Mouse (Mus musculus): ENCODE measurements around the gene Cdca4. TPM values are rescaled to one million over a fixed set of nuclear protein-coding genes. Genes with fewer than 3 reads are reported as not detected.

Cdca4 gene
- polyA plus RNA-seq, 1 experiment: 10.3 TPM

DNA sequence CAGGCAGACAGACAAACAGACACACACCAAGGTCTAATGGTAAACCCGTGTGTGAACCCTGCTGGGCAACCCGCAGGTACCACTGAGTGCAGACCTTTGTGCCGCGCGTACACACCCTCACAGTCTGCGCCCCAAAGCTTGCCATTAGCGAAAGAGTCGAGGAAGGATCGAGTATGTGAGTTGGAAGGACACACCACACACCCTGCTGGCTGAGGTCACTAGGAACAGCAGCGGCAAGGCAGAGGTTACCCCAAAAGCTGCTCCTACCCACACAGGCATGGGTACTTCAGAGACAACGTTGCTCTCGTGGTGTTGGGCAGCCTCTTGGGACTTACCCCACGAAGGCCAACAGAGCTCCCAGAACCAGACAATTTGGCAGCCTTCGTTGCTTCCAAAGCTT is 56.9 kb downstream of the Cdca4 start:
- TF ChIP-seq CTCF (conservative IDR thresholded peaks at IDR 0.05; ENCODE audit: insufficient read depth, insufficient read length, low read depth, low read length): no peak
- WGBS: 93% methylated on average over 14 of the region's 14 CpGs
- Histone ChIP-seq H3K36me3 (ENCODE audit: control insufficient read depth, insufficient read depth, low read length) (no peaks in the 10 kb centered on the region), H3K27ac (ENCODE audit: insufficient read depth, low read depth, low read length) (no peak overlapping the region), H3K27me3 (replicated peaks; ENCODE audit: control insufficient read depth, insufficient read depth, low read length) (no peaks in the 10 kb centered on the region), H3K4me3 (ENCODE audit: insufficient read depth, low read depth, low read length) (no peak overlapping the region), H3K4me1 (ENCODE audit: control insufficient read depth, insufficient read depth, low read length) (no peaks in the 10 kb centered on the region)
- DNase-seq: no peak

DNA sequence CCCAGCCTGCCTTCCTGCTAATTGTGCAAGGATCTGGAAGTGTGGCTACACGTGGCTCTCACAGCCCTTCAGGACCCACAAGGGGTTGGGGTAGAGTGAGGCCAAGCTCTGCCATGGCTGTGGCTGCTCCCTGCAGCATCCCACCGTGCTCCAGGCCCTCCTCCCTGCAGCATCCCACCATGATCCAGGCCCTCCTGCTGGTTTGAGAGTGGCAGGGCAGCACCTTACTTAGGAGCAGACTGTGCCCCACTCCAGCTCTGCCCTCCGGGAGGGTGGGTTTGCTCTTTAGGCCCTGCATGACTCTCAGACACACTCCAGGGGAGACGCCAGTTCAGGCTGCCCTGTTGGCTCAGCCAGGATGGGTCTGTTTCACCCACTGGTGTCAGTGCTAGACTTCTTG is 58.8 kb downstream of the Cdca4 start:
- Histone ChIP-seq H3K27ac (ENCODE audit: insufficient read depth, low read depth, low read length) (no peak overlapping the region), H3K27me3 (replicated peaks; ENCODE audit: control insufficient read depth, insufficient read depth, low read length) (no peaks in the 10 kb centered on the region), H3K4me3 (ENCODE audit: insufficient read depth, low read depth, low read length) (no peak overlapping the region), H3K36me3 (ENCODE audit: control insufficient read depth, insufficient read depth, low read length) (no peaks in the 10 kb centered on the region), H3K4me1 (ENCODE audit: control insufficient read depth, insufficient read depth, low read length) (no peaks in the 10 kb centered on the region)
- TF ChIP-seq POLR2A (IDR thresholded peaks at IDR 0.05; ENCODE audit: low read depth, low read length): no peak
- TF ChIP-seq CTCF (conservative IDR thresholded peaks at IDR 0.05; ENCODE audit: insufficient read depth, insufficient read length, low read depth, low read length): no peak
- no peak for DNase-seq
- 71% methylated on average over 4 of the region's 4 CpGs for WGBS

Other genes with a start within 250 kb of the Cdca4 start
- gene Inf2, start 240.6 kb downstream of the Cdca4 start, polyA plus RNA-seq (2012; rRNA removed): 8.9 and 9.6 TPM in 2 replicates
- gene Adssl1, start 209.4 kb downstream of the Cdca4 start, polyA plus RNA-seq (2012; rRNA removed): 8.1 and 10.4 TPM in 2 replicates
- gene Siva1, start 184.7 kb downstream of the Cdca4 start, polyA plus RNA-seq (2012; rRNA removed): 27.7 and 27.8 TPM in 2 replicates
- gene Akt1, start 154.5 kb downstream of the Cdca4 start, polyA plus RNA-seq (2012; rRNA removed): 85.3 and 90.6 TPM in 2 replicates
- gene Zbtb42, start 150.6 kb downstream of the Cdca4 start, polyA plus RNA-seq (2012; rRNA removed): 10.7 and 12.1 TPM in 2 replicates
- 63.4 and 75.3 TPM in 2 replicates for gene Cep170b, start 109.0 kb downstream of the Cdca4 start, polyA plus RNA-seq (2012; rRNA removed)
- 19.6 and 23.7 TPM in 2 replicates for gene Pld4, start 68.8 kb downstream of the Cdca4 start, polyA plus RNA-seq (2012; rRNA removed)
- 0.70 and 0.99 TPM in 2 replicates for gene Ahnak2, start 26.8 kb downstream of the Cdca4 start, polyA plus RNA-seq (2012; rRNA removed)
- gene Clba1, start 20.5 kb downstream of the Cdca4 start, polyA plus RNA-seq (2012; rRNA removed): 19.1 and 22.5 TPM in 2 replicates
- 1.7 and 4.6 TPM in 2 replicates for gene Gpr132, start 38.8 kb upstream of the Cdca4 start, polyA plus RNA-seq (2012; rRNA removed)
- 10.1 and 10.6 TPM in 2 replicates for gene Jag2, start 100.4 kb upstream of the Cdca4 start, polyA plus RNA-seq (2012; rRNA removed)
- gene Nudt14, start 112.7 kb upstream of the Cdca4 start, polyA plus RNA-seq (2012; rRNA removed): 66.1 and 73.0 TPM in 2 replicates
- 31.8 and 45.2 TPM in 2 replicates for gene Btbd6, start 147.1 kb upstream of the Cdca4 start, polyA plus RNA-seq (2012; rRNA removed)
- gene Brf1, start 171.3 kb upstream of the Cdca4 start, polyA plus RNA-seq (2012; rRNA removed): 44.8 and 53.0 TPM in 2 replicates
- 42.4 and 47.8 TPM in 2 replicates for gene Pacs2, start 185.1 kb upstream of the Cdca4 start, polyA plus RNA-seq (2012; rRNA removed)
- 0.16 and 0.46 TPM in 2 replicates for gene Tex22, start 245.1 kb upstream of the Cdca4 start, polyA plus RNA-seq (2012; rRNA removed)